Mouse (Mus musculus): ENCODE data around the gene F2rl3.

DNA sequence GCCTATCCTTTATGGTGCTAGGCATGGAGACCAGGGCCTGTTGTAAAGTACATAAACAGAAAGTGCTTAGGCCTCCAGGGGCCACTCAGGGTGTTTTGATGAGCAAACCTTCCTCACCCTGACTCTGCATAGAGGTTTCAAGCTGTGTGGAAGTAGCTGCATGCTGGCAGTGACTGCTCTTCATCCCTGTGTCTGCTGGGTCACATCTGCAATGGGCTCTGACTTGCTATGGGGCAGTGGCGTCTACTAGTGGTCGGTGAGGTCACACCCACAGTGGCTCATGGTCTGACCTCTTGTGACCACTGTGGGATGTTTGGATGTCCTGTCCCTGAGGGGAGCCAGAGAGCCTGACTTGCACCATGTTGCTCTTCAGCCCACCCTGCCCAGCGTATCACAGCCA lies 10.6 kb upstream of the F2rl3 start:
- TF ChIP-seq HCFC1 (IDR thresholded peaks at IDR 0.05; ENCODE audit: borderline replicate concordance, insufficient read depth, low read length), result no peak
- no peak for TF ChIP-seq ZNF384 (IDR thresholded peaks at IDR 0.05; ENCODE audit: low read depth, low read length)
- no peak for TF ChIP-seq ZC3H11A (IDR thresholded peaks at IDR 0.05; ENCODE audit: borderline replicate concordance, low read depth, low read length)
